Mouse (Mus musculus) cerebellum, adult 2 months (tissue): Measurements from ENCODE around the gene Tmem9b. TPM values are rescaled to one million over a fixed set of nuclear protein-coding genes. Genes with fewer than 3 reads are reported as not detected.

Experiments used
- DNase-seq, 2 experiments: peaks; one replicate each; pipeline ENCODE4 v3.0.0; 2021
- H3K27ac ChIP-seq: fragments of 200-500 bp; 2 replicates; pipeline ENCODE4 v1.5.1; 2012; ENCODE audit warnings: low read length, control low read depth, inconsistent platforms; ENCODE audit not compliant: insufficient read depth
- H3K27me3 ChIP-seq: fragments of 200-500 bp; 2 replicates; pipeline ENCODE4 v1.6.1; 2012; ENCODE audit warnings: inconsistent platforms, mild to moderate bottlenecking, low read length, moderate library complexity; ENCODE audit not compliant: control insufficient read depth, insufficient read depth
- H3K4me1 ChIP-seq: fragments of 200-500 bp; 2 replicates; pipeline ENCODE4 v1.6.1; 2011; ENCODE audit warnings: low read length; ENCODE audit not compliant: control insufficient read depth, insufficient read depth
- H3K4me3 ChIP-seq: fragments of 200-500 bp; replicated peaks from 2 replicates; pipeline ENCODE3; 2011; ENCODE audit warnings: mild to moderate bottlenecking, low read depth, low read length, control low read depth; ENCODE audit not compliant: insufficient read depth
- CTCF ChIP-seq: fragments of 200-500 bp; IDR thresholded peaks from 2 replicates; pipeline ENCODE4 v1.5.1; 2011; ENCODE audit warnings: low read depth, mild to moderate bottlenecking, control low read depth, low read length, moderate library complexity, borderline replicate concordance; ENCODE audit not compliant: insufficient read depth
- POLR2A ChIP-seq: fragments of 200-500 bp; IDR thresholded peaks from 2 replicates; pipeline ENCODE4 v1.6.1; 2011; ENCODE audit warnings: low read length, control low read depth, borderline replicate concordance; ENCODE audit not compliant: insufficient read depth
- WGBS: fragments of 180-500 bp; shearing (Covaris S2); methylation state at CpG from one replicate; pipeline ENCODE4 v1.1.7; 2018; 5-methylcytosine and 5-hydroxymethylcytosine counted together
- polyA plus RNA-seq: library from polyadenylated mRNA; depleted of rRNA; stranded (reverse); fragments of >200 nt; gene quantifications from 2 replicates; pipeline ENCODE4 v1.2.3, GENCODE M21; 2012

Gene Tmem9b
- polyA plus RNA-seq, 1 experiment = 140 TPM

- no peak for DNase-seq
- 94% methylated on average over 5 of the region's 5 CpGs for WGBS
- no peak for TF ChIP-seq CTCF
- no peak for TF ChIP-seq POLR2A
- H3K4me1 ChIP-seq = no peaks in the 10 kb centered on the region
- H3K4me3 ChIP-seq = no peak within 1 kb of the TSS
- no peak within 1 kb of the TSS for H3K27ac ChIP-seq
- no peaks in the 10 kb centered on the region for H3K27me3 ChIP-seq
Observed at GRCm38 (mm10) chr7:109731626-109732025, 21.0 kb downstream of the Tmem9b start, which contains the start of gene Ascl3. Gene Ascl3 (minus strand): TSS chr7:109731726.

GRCm38 (mm10) chr7:109723697-109724096 lies 29.0 kb downstream of the Tmem9b start, which contains the start of gene BC051019:
Gene BC051019 (minus strand): TSS chr7:109723850.
- Histone ChIP-seq H3K27me3 (no peaks in the 10 kb centered on the region), H3K4me1 (no peaks in the 10 kb centered on the region), H3K27ac (no peak within 1 kb of the TSS), H3K4me3 (no peak within 1 kb of the TSS)
- DNase-seq = no peak
- WGBS = 94% methylated on average over 5 of the region's 5 CpGs
- no peak for TF ChIP-seq CTCF
- TF ChIP-seq POLR2A = no peak

GRCm38 (mm10) chr7:109723114-109723513 lies 29.6 kb downstream of the Tmem9b start:
- no peak for DNase-seq
- no peak overlapping the region for H3K27ac ChIP-seq
- no peak overlapping the region for H3K4me3 ChIP-seq
- no peaks in the 10 kb centered on the region for H3K4me1 ChIP-seq
- 94% methylated on average over 8 of the region's 8 CpGs for WGBS
- no peaks in the 10 kb centered on the region for H3K27me3 ChIP-seq
- TF ChIP-seq CTCF (no peak), POLR2A (no peak)

GRCm38 (mm10) chr7:109722618-109723017 lies 30.1 kb downstream of the Tmem9b start:
- DNase-seq = no peak
- over 99% methylated on average over 2 of the region's 2 CpGs for WGBS
- H3K27me3 ChIP-seq = no peaks in the 10 kb centered on the region
- no peak overlapping the region for H3K4me3 ChIP-seq
- H3K27ac ChIP-seq = no peak overlapping the region
- TF ChIP-seq CTCF (no peak), POLR2A (no peak)
- no peaks in the 10 kb centered on the region for H3K4me1 ChIP-seq

- 51% methylated on average over 9 of the region's 9 CpGs for WGBS
- Histone ChIP-seq H3K4me1 (no peaks in the 10 kb centered on the region), H3K27me3 (no peaks in the 10 kb centered on the region), H3K27ac (no peak overlapping the region), H3K4me3 (no peak overlapping the region)
- peak in 1 of 2 experiments; percentile 29 for DNase-seq
- no peak for TF ChIP-seq POLR2A
- no peak; the same call in 1 of the 2 replicates for TF ChIP-seq CTCF
Observed at GRCm38 (mm10) chr7:109719286-109719685, 33.4 kb downstream of the Tmem9b start.

GRCm38 (mm10) chr7:109713434-109713982 lies 39.2 kb downstream of the Tmem9b start:
- TF ChIP-seq CTCF (no peak), POLR2A (no peak)
- 85% methylated on average over 2 of the region's 2 CpGs for WGBS

GRCm38 (mm10) chr7:109712198-109712597 lies 40.5 kb downstream of the Tmem9b start:
- Histone ChIP-seq H3K4me1 (no peaks in the 10 kb centered on the region), H3K27ac (no peak overlapping the region), H3K4me3 (no peak overlapping the region), H3K27me3 (no peaks in the 10 kb centered on the region)
- 91% methylated on average over 7 of the region's 7 CpGs for WGBS
- TF ChIP-seq CTCF (no peak), POLR2A (no peak)
- DNase-seq = no peak

More at GRCm38 (mm10) chr7:109713434-109713982, 39.2 kb downstream of the Tmem9b start:
- Histone ChIP-seq H3K4me3 (no peak overlapping the region), H3K27me3 (no peaks in the 10 kb centered on the region), H3K4me1 (no peaks in the 10 kb centered on the region), H3K27ac (no peak overlapping the region)
- DNase-seq = no peak

- Histone ChIP-seq H3K27ac (no peak overlapping the region), H3K4me1 (peaks cover 3% of the 10 kb centered on the region; the same call in 1 of the 2 replicates), H3K4me3 (no peak overlapping the region), H3K27me3 (no peaks in the 10 kb centered on the region)
- DNase-seq = no peak
- 89% methylated on average over 1 of the region's 1 CpGs for WGBS
- TF ChIP-seq CTCF (no peak), POLR2A (no peak)
Observed at GRCm38 (mm10) chr7:109710069-109710468, 42.6 kb downstream of the Tmem9b start.

GRCm38 (mm10) chr7:109708961-109709382 lies 43.7 kb downstream of the Tmem9b start:
- DNase-seq = peak in 1 of 2 experiments; percentile 12
- WGBS = 49% methylated on average over 3 of the region's 3 CpGs
- Histone ChIP-seq H3K4me3 (no peak overlapping the region), H3K27ac (no peak overlapping the region), H3K4me1 (peaks cover 3% of the 10 kb centered on the region; the same call in 1 of the 2 replicates), H3K27me3 (no peaks in the 10 kb centered on the region)
- TF ChIP-seq CTCF (no peak), POLR2A (no peak)
